Mouse (Mus musculus) bone marrow, adult 2 months (tissue): ENCODE results near the gene Rab6b.

Experiments
- CTCF ChIP-seq: fragments of 200-500 bp; IDR thresholded peaks from 2 replicates; pipeline ENCODE4 v1.5.1; 2011; ENCODE audit warnings: low read length, control low read depth; ENCODE audit not compliant: control insufficient read depth, insufficient read depth
- POLR2A ChIP-seq: fragments of 200-500 bp; IDR thresholded peaks from 2 replicates; pipeline ENCODE4 v1.6.1; 2011; ENCODE audit warnings: low read depth, mild to moderate bottlenecking, control low read depth, low read length, borderline replicate concordance; ENCODE audit not compliant: control insufficient read depth

DNA sequence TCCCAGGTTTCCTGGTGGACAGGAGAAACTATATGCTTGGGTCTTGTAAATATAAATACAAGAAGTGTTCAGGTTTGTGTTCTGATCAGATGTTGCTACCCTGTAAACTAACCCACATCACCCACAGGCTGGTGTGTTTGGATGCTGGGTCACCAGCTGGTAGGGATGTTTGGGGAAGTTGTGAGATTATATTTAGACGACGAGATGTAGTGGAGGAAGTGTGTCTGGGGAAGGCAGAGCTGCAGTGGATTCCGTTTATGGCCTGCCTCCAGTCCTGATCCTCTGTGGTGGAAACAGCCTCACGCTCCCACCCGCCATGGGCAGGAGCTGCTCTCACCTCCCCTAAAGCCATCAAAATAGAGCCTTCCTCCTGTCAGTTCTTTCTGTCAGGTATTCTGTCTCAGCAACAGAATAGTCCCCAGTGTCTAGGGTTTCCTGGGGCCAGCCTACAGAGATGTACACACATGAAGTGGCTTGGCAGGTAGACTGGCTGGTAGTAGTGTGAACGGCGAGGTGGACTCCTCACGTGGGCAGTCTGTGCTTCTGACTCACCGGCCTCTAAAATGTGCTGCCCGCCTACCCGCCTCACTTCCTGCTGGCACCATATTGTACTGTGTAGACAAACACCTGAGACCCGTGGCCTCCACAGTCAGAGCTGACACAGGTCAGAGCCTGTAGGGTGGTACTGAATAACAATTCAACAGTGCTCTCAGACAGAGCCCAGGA, 37.6 kb downstream of the Rab6b start:
- TF ChIP-seq CTCF (no peak), POLR2A (no peak)
